Mouse (Mus musculus): ENCODE data around the gene Mul1.

- TF ChIP-seq POLR2A (IDR thresholded peaks at IDR 0.05; ENCODE audit: borderline replicate concordance, control insufficient read depth, low read depth, low read length), result no peak
- no peak for TF ChIP-seq CTCF (IDR thresholded peaks at IDR 0.05; ENCODE audit: control insufficient read depth, insufficient read depth, low read length)
These were observed 26.4 kb downstream of the Mul1 start for GRCm38 (mm10) chr4:138460910-138461309.
